Mouse (Mus musculus) G1E (cell line): ENCODE data around the gene Heca.

Experiments used
- CTCF ChIP-seq: IDR thresholded peaks from 2 replicates; pipeline ENCODE4 v1.5.1; 2012; ENCODE audit warnings: low read depth, low read length, inconsistent platforms, mixed read lengths
- GATA1 ChIP-seq: IDR thresholded peaks from 2 replicates; pipeline ENCODE4 v1.6.1; 2012; ENCODE audit warnings: borderline replicate concordance, low read length, inconsistent platforms, mixed read lengths
- GATA2 ChIP-seq: IDR thresholded peaks from 2 replicates; pipeline ENCODE4 v1.6.1; 2012; ENCODE audit warnings: low read depth, low read length, inconsistent platforms, borderline replicate concordance
- POLR2AphosphoS5 ChIP-seq: IDR thresholded peaks from 2 replicates; pipeline ENCODE4 v1.6.1; 2012; ENCODE audit warnings: low read depth, low read length, inconsistent platforms; ENCODE audit not compliant: insufficient replicate concordance
- TAL1 ChIP-seq: conservative IDR thresholded peaks from 2 replicates; pipeline ENCODE4 v1.6.1; 2012; ENCODE audit warnings: low read depth, low read length, inconsistent platforms, mixed read lengths

GRCm38 (mm10) chr10:17836275-17836674 lies 111.6 kb downstream of the Heca start:
- TF ChIP-seq CTCF (no peak), GATA1 (no peak), POLR2AphosphoS5 (no peak), TAL1 (no peak), GATA2 (no peak)
